Mouse (Mus musculus): ENCODE data around the gene Ptpn11.

Gene Ptpn11

GRCm38 (mm10) chr5:121190210-121190835 lies 874 bp downstream of the Ptpn11 start:
- in situ Hi-C loops (cut with MboI; ENCODE audit: low pct_unique_long_range_greater_than_20kb in 1 of 2, low sequenced_read_pairs in 2 of 2, unreplicated experiment in 1 of 2), result no loop called here

- in situ Hi-C loops (cut with MboI; ENCODE audit: low pct_unique_long_range_greater_than_20kb in 1 of 2, low sequenced_read_pairs in 2 of 2, unreplicated experiment in 1 of 2), result no loop called here
These were observed 2.0 kb downstream of the Ptpn11 start for GRCm38 (mm10) chr5:121189182-121189581.

GRCm38 (mm10) chr5:121188265-121188664 lies 2.9 kb downstream of the Ptpn11 start:
- in situ Hi-C loops (cut with MboI; ENCODE audit: low pct_unique_long_range_greater_than_20kb in 1 of 2, low sequenced_read_pairs in 2 of 2, unreplicated experiment in 1 of 2), result no loop called here

- in situ Hi-C loops (cut with MboI; ENCODE audit: low pct_unique_long_range_greater_than_20kb in 1 of 2, low sequenced_read_pairs in 2 of 2, unreplicated experiment in 1 of 2), result no loop called here
These were observed 3.6 kb downstream of the Ptpn11 start for GRCm38 (mm10) chr5:121187580-121188001.

- in situ Hi-C loops (cut with MboI; ENCODE audit: low pct_unique_long_range_greater_than_20kb in 1 of 2, low sequenced_read_pairs in 2 of 2, unreplicated experiment in 1 of 2), result no loop called here
These were observed 6.1 kb downstream of the Ptpn11 start for GRCm38 (mm10) chr5:121184945-121185551.

- in situ Hi-C loops (cut with MboI; ENCODE audit: low pct_unique_long_range_greater_than_20kb in 1 of 2, low sequenced_read_pairs in 2 of 2, unreplicated experiment in 1 of 2), result no loop called here
These were observed 6.8 kb downstream of the Ptpn11 start for GRCm38 (mm10) chr5:121184375-121184774.

- in situ Hi-C loops (cut with MboI; ENCODE audit: low pct_unique_long_range_greater_than_20kb in 1 of 2, low sequenced_read_pairs in 2 of 2, unreplicated experiment in 1 of 2), result no loop called here
These were observed 7.9 kb downstream of the Ptpn11 start for GRCm38 (mm10) chr5:121183269-121183668.

GRCm38 (mm10) chr5:121179077-121179857 lies 11.9 kb downstream of the Ptpn11 start:
- in situ Hi-C loops (cut with MboI; ENCODE audit: low pct_unique_long_range_greater_than_20kb in 1 of 2, low sequenced_read_pairs in 2 of 2, unreplicated experiment in 1 of 2), result no loop called here

- in situ Hi-C loops (cut with MboI; ENCODE audit: low pct_unique_long_range_greater_than_20kb in 1 of 2, low sequenced_read_pairs in 2 of 2, unreplicated experiment in 1 of 2), result no loop called here
These were observed 18.4 kb downstream of the Ptpn11 start for GRCm38 (mm10) chr5:121172835-121173234.

GRCm38 (mm10) chr5:121169588-121169987 lies 21.6 kb downstream of the Ptpn11 start:
- in situ Hi-C loops (cut with MboI; ENCODE audit: low pct_unique_long_range_greater_than_20kb in 1 of 2, low sequenced_read_pairs in 2 of 2, unreplicated experiment in 1 of 2), result no loop called here

- in situ Hi-C loops (cut with MboI; ENCODE audit: low pct_unique_long_range_greater_than_20kb in 1 of 2, low sequenced_read_pairs in 2 of 2, unreplicated experiment in 1 of 2), result no loop called here
These were observed 24.3 kb downstream of the Ptpn11 start for GRCm38 (mm10) chr5:121166884-121167283.

- in situ Hi-C loops (cut with MboI; ENCODE audit: low pct_unique_long_range_greater_than_20kb in 1 of 2, low sequenced_read_pairs in 2 of 2, unreplicated experiment in 1 of 2), result no loop called here
These were observed 28.3 kb downstream of the Ptpn11 start for GRCm38 (mm10) chr5:121162923-121163322.

GRCm38 (mm10) chr5:121162285-121162684 lies 28.9 kb downstream of the Ptpn11 start:
- in situ Hi-C loops (cut with MboI; ENCODE audit: low pct_unique_long_range_greater_than_20kb in 1 of 2, low sequenced_read_pairs in 2 of 2, unreplicated experiment in 1 of 2), result no loop called here

GRCm38 (mm10) chr5:121158966-121159365 lies 32.2 kb downstream of the Ptpn11 start:
- in situ Hi-C loops (cut with MboI; ENCODE audit: low pct_unique_long_range_greater_than_20kb in 1 of 2, low sequenced_read_pairs in 2 of 2, unreplicated experiment in 1 of 2), result no loop called here

- in situ Hi-C loops (cut with MboI; ENCODE audit: low pct_unique_long_range_greater_than_20kb in 1 of 2, low sequenced_read_pairs in 2 of 2, unreplicated experiment in 1 of 2), result no loop called here
These were observed 33.7 kb downstream of the Ptpn11 start for GRCm38 (mm10) chr5:121157489-121157888.

- in situ Hi-C loops (cut with MboI; ENCODE audit: low pct_unique_long_range_greater_than_20kb in 1 of 2, low sequenced_read_pairs in 2 of 2, unreplicated experiment in 1 of 2), result no loop called here
These were observed 34.2 kb downstream of the Ptpn11 start for GRCm38 (mm10) chr5:121157017-121157416.

GRCm38 (mm10) chr5:121156121-121156520 lies 35.1 kb downstream of the Ptpn11 start:
- in situ Hi-C loops (cut with MboI; ENCODE audit: low pct_unique_long_range_greater_than_20kb in 1 of 2, low sequenced_read_pairs in 2 of 2, unreplicated experiment in 1 of 2), result no loop called here

GRCm38 (mm10) chr5:121150684-121151083 lies 40.5 kb downstream of the Ptpn11 start:
- in situ Hi-C loops (cut with MboI; ENCODE audit: low pct_unique_long_range_greater_than_20kb in 1 of 2, low sequenced_read_pairs in 2 of 2, unreplicated experiment in 1 of 2), result no loop called here

GRCm38 (mm10) chr5:121149246-121149645 lies 42.0 kb downstream of the Ptpn11 start:
- in situ Hi-C loops (cut with MboI; ENCODE audit: low pct_unique_long_range_greater_than_20kb in 1 of 2, low sequenced_read_pairs in 2 of 2, unreplicated experiment in 1 of 2), result no loop called here

- in situ Hi-C loops (cut with MboI; ENCODE audit: low pct_unique_long_range_greater_than_20kb in 1 of 2, low sequenced_read_pairs in 2 of 2, unreplicated experiment in 1 of 2), result no loop called here
These were observed 44.9 kb downstream of the Ptpn11 start for GRCm38 (mm10) chr5:121146275-121146674.

Measured in mouse embryonic stem cell (cell line).